Mouse (Mus musculus) intestine, embryonic 15.5 days (tissue): ENCODE measurements around the gene Abcb11. TPM values are rescaled to one million over a fixed set of nuclear protein-coding genes. Genes with fewer than 3 reads are reported as not detected.
A peak's percentile ranks its signal among the peaks of the same experiment; 100 is the strongest.

Experiments used
- ATAC-seq: fragments of 200-750 bp; cut with Nextera tagmentation; 2 replicates; pipeline ENCODE4 v1.8.0; 2017; ENCODE audit warnings: moderate TSS enrichment, moderate library complexity
- H3K27ac ChIP-seq: fragments of 300-500 bp; sonication (generic); 2 replicates; pipeline ENCODE4 v1.5.1; 2015; ENCODE audit warnings: mild to moderate bottlenecking, inconsistent platforms
- H3K27me3 ChIP-seq: fragments of 300-500 bp; sonication (generic); replicated peaks from 2 replicates; pipeline ENCODE4 v1.6.1; 2015; ENCODE audit warnings: inconsistent platforms
- H3K36me3 ChIP-seq: fragments of 300-500 bp; sonication (generic); 2 replicates; pipeline ENCODE4 v1.6.1; 2015; ENCODE audit warnings: inconsistent platforms
- H3K4me1 ChIP-seq: fragments of 300-500 bp; sonication (generic); replicated peaks from 2 replicates; pipeline ENCODE4 v1.6.1; 2015; ENCODE audit warnings: inconsistent platforms
- H3K4me2 ChIP-seq: fragments of 300-500 bp; sonication (generic); replicated peaks from 2 replicates; pipeline ENCODE4 v1.6.1; 2015; ENCODE audit warnings: mild to moderate bottlenecking, inconsistent platforms
- H3K4me3 ChIP-seq: fragments of 300-500 bp; sonication (generic); replicated peaks from 2 replicates; pipeline ENCODE4 v1.5.1; 2015; ENCODE audit warnings: inconsistent platforms
- H3K9ac ChIP-seq: fragments of 300-500 bp; sonication (generic); 2 replicates; pipeline ENCODE4 v1.6.1; 2015; ENCODE audit warnings: inconsistent platforms
- H3K9me3 ChIP-seq: fragments of 300-500 bp; sonication (generic); 2 replicates; pipeline ENCODE4 v1.6.1; 2016; ENCODE audit warnings: inconsistent platforms
- WGBS: fragments of 180-500 bp; shearing (Covaris S2); methylation state at CpG from one replicate; pipeline ENCODE4 v1.1.7; 2015; 5-methylcytosine and 5-hydroxymethylcytosine counted together
- polyA plus RNA-seq: library from polyadenylated mRNA; unstranded; fragments of >200 nt; fragmentation: Nextera tagmentation; extraction: Ambion mirVana; gene quantifications from 2 replicates; pipeline ENCODE4 v1.2.1, GENCODE M21; 2015

The Abcb11 gene
- polyA plus RNA-seq, 1 experiment from 2014 or later = 1.7 TPM

GRCm38 (mm10) chr2:69247081-69247480, 95.3 kb downstream of the Abcb11 start:
- H3K36me3 ChIP-seq = no peaks in the 10 kb centered on the region
- no peak overlapping the region for H3K27ac ChIP-seq
- no peak overlapping the region for H3K4me2 ChIP-seq
- no peaks in the 10 kb centered on the region for H3K27me3 ChIP-seq
- H3K9me3 ChIP-seq = no peaks in the 10 kb centered on the region
- ATAC-seq = no peak
- no peak overlapping the region for H3K4me3 ChIP-seq
- WGBS = 90% methylated on average over 1 of the region's 1 CpGs
- H3K9ac ChIP-seq = no peak overlapping the region
- no peaks in the 10 kb centered on the region for H3K4me1 ChIP-seq

GRCm38 (mm10) chr2:69244924-69245323, 97.5 kb downstream of the Abcb11 start:
- Histone ChIP-seq H3K4me2 (no peak overlapping the region), H3K27ac (no peak overlapping the region), H3K36me3 (no peaks in the 10 kb centered on the region), H3K4me1 (no peaks in the 10 kb centered on the region), H3K27me3 (no peaks in the 10 kb centered on the region), H3K4me3 (no peak overlapping the region), H3K9ac (no peak overlapping the region), H3K9me3 (no peaks in the 10 kb centered on the region)
- no peak for ATAC-seq
- 26% methylated on average over 2 of the region's 2 CpGs for WGBS

- Histone ChIP-seq H3K4me1 (no peaks in the 10 kb centered on the region), H3K27me3 (no peaks in the 10 kb centered on the region), H3K4me3 (no peak overlapping the region), H3K27ac (no peak overlapping the region), H3K36me3 (no peaks in the 10 kb centered on the region), H3K9me3 (no peaks in the 10 kb centered on the region), H3K4me2 (0 out of 2 replicates have a peak overlapping the region, but pooled peaks have one; percentile 4), H3K9ac (no peak overlapping the region)
- ATAC-seq = peak; percentile 56; the same call in 1 of the 2 replicates
- WGBS = 50% methylated on average over 9 of the region's 9 CpGs
Observed at GRCm38 (mm10) chr2:69239315-69239714, 103.1 kb downstream of the Abcb11 start.

- H3K36me3 ChIP-seq = no peaks in the 10 kb centered on the region
- no peaks in the 10 kb centered on the region for H3K27me3 ChIP-seq
- H3K4me1 ChIP-seq = no peaks in the 10 kb centered on the region
- 89% methylated on average over 5 of the region's 5 CpGs for WGBS
- no peak overlapping the region for H3K4me2 ChIP-seq
- no peak overlapping the region for H3K27ac ChIP-seq
- no peak overlapping the region for H3K4me3 ChIP-seq
- no peaks in the 10 kb centered on the region for H3K9me3 ChIP-seq
- H3K9ac ChIP-seq = no peak overlapping the region
- no peak for ATAC-seq
Observed at GRCm38 (mm10) chr2:69234976-69235678, 107.3 kb downstream of the Abcb11 start.

GRCm38 (mm10) chr2:69232101-69232500, 110.3 kb downstream of the Abcb11 start:
- H3K9ac ChIP-seq = no peak overlapping the region
- H3K4me2 ChIP-seq = no peak overlapping the region
- H3K27me3 ChIP-seq = no peaks in the 10 kb centered on the region
- no peak for ATAC-seq
- no peak overlapping the region for H3K4me3 ChIP-seq
- H3K4me1 ChIP-seq = no peaks in the 10 kb centered on the region
- H3K36me3 ChIP-seq = no peaks in the 10 kb centered on the region
- no peaks in the 10 kb centered on the region for H3K9me3 ChIP-seq
- no peak overlapping the region for H3K27ac ChIP-seq

- Histone ChIP-seq H3K9me3 (no peaks in the 10 kb centered on the region), H3K27me3 (no peaks in the 10 kb centered on the region), H3K4me1 (no peaks in the 10 kb centered on the region), H3K27ac (no peak overlapping the region), H3K9ac (no peak overlapping the region), H3K36me3 (no peaks in the 10 kb centered on the region), H3K4me2 (no peak overlapping the region), H3K4me3 (no peak overlapping the region)
- ATAC-seq = peak; percentile 36; the same call in 1 of the 2 replicates
- WGBS = 56% methylated on average over 2 of the region's 2 CpGs
Observed at GRCm38 (mm10) chr2:69230137-69230536, 112.3 kb downstream of the Abcb11 start.

- 89% methylated on average over 6 of the region's 6 CpGs for WGBS
Observed at GRCm38 (mm10) chr2:69228635-69229034, 113.8 kb downstream of the Abcb11 start.

GRCm38 (mm10) chr2:69226876-69227275, 115.5 kb downstream of the Abcb11 start:
- H3K4me3 ChIP-seq = no peak overlapping the region

More at GRCm38 (mm10) chr2:69228635-69229034, 113.8 kb downstream of the Abcb11 start:
- Histone ChIP-seq H3K27me3 (no peaks in the 10 kb centered on the region), H3K4me1 (no peaks in the 10 kb centered on the region), H3K9ac (no peak overlapping the region), H3K9me3 (no peaks in the 10 kb centered on the region), H3K4me2 (no peak overlapping the region), H3K27ac (no peak overlapping the region), H3K4me3 (no peak overlapping the region), H3K36me3 (no peaks in the 10 kb centered on the region)
- no peak for ATAC-seq

GRCm38 (mm10) chr2:69224724-69225123, 117.7 kb downstream of the Abcb11 start:
- Histone ChIP-seq H3K27me3 (no peaks in the 10 kb centered on the region), H3K27ac (no peak overlapping the region), H3K4me2 (no peak overlapping the region), H3K4me1 (no peaks in the 10 kb centered on the region), H3K9me3 (no peaks in the 10 kb centered on the region), H3K9ac (no peak overlapping the region), H3K36me3 (no peaks in the 10 kb centered on the region), H3K4me3 (no peak overlapping the region)
- 56% methylated on average over 2 of the region's 2 CpGs for WGBS
- no peak for ATAC-seq

More at GRCm38 (mm10) chr2:69226876-69227275, 115.5 kb downstream of the Abcb11 start:
- no peaks in the 10 kb centered on the region for H3K4me1 ChIP-seq
- no peaks in the 10 kb centered on the region for H3K27me3 ChIP-seq
- H3K36me3 ChIP-seq = no peaks in the 10 kb centered on the region
- H3K27ac ChIP-seq = no peak overlapping the region
- no peaks in the 10 kb centered on the region for H3K9me3 ChIP-seq
- H3K9ac ChIP-seq = no peak overlapping the region
- ATAC-seq = no peak
- WGBS = 88% methylated on average over 9 of the region's 9 CpGs
- no peak overlapping the region for H3K4me2 ChIP-seq

GRCm38 (mm10) chr2:69222815-69223214, 119.6 kb downstream of the Abcb11 start:
- Histone ChIP-seq H3K4me3 (no peak overlapping the region), H3K9me3 (no peaks in the 10 kb centered on the region)
- no peak for ATAC-seq

GRCm38 (mm10) chr2:69221868-69222416, 120.5 kb downstream of the Abcb11 start:
- H3K36me3 ChIP-seq = no peaks in the 10 kb centered on the region

More at GRCm38 (mm10) chr2:69222815-69223214, 119.6 kb downstream of the Abcb11 start:
- Histone ChIP-seq H3K27me3 (no peaks in the 10 kb centered on the region), H3K9ac (no peak overlapping the region), H3K4me1 (no peaks in the 10 kb centered on the region), H3K4me2 (no peak overlapping the region), H3K27ac (no peak overlapping the region), H3K36me3 (no peaks in the 10 kb centered on the region)
- WGBS = 86% methylated on average over 10 of the region's 10 CpGs

GRCm38 (mm10) chr2:69215242-69215641, 127.2 kb downstream of the Abcb11 start:
- H3K9me3 ChIP-seq = no peaks in the 10 kb centered on the region
- no peak overlapping the region for H3K9ac ChIP-seq
- H3K4me1 ChIP-seq = no peaks in the 10 kb centered on the region
- no peak overlapping the region for H3K4me3 ChIP-seq
- H3K36me3 ChIP-seq = no peaks in the 10 kb centered on the region
- no peak for ATAC-seq
- H3K27ac ChIP-seq = no peak overlapping the region
- no peaks in the 10 kb centered on the region for H3K27me3 ChIP-seq
- H3K4me2 ChIP-seq = no peak overlapping the region
- WGBS = 61% methylated on average over 7 of the region's 7 CpGs

More at GRCm38 (mm10) chr2:69221868-69222416, 120.5 kb downstream of the Abcb11 start:
- no peak for ATAC-seq
- H3K27ac ChIP-seq = no peak overlapping the region
- H3K9me3 ChIP-seq = no peaks in the 10 kb centered on the region
- WGBS = 60% methylated on average over 5 of the region's 5 CpGs
- no peaks in the 10 kb centered on the region for H3K27me3 ChIP-seq
- no peaks in the 10 kb centered on the region for H3K4me1 ChIP-seq
- no peak overlapping the region for H3K9ac ChIP-seq
- no peak overlapping the region for H3K4me2 ChIP-seq
- H3K4me3 ChIP-seq = no peak overlapping the region

- 74% methylated on average over 10 of the region's 10 CpGs for WGBS
Observed at GRCm38 (mm10) chr2:69212652-69213051, 129.8 kb downstream of the Abcb11 start.

More at GRCm38 (mm10) chr2:69212652-69213051, 129.8 kb downstream of the Abcb11 start:
- Histone ChIP-seq H3K4me1 (no peaks in the 10 kb centered on the region), H3K4me3 (no peak overlapping the region), H3K27me3 (no peaks in the 10 kb centered on the region), H3K27ac (no peak overlapping the region), H3K9me3 (no peaks in the 10 kb centered on the region), H3K9ac (no peak overlapping the region), H3K36me3 (no peaks in the 10 kb centered on the region), H3K4me2 (no peak overlapping the region)
- ATAC-seq = no peak
